Mouse (Mus musculus) stomach, embryonic 14.5 days (tissue): ENCODE results near the gene Dhps. TPM values are rescaled to one million over a fixed set of nuclear protein-coding genes. Genes with fewer than 3 reads are reported as not detected.
"Not testable (repeated sequence)": the region's sequence is repeated elsewhere in the genome, so short reads cannot be mapped to it uniquely, and the experiment has no call there.

Experiments
- ATAC-seq: fragments of 200-750 bp; cut with Nextera tagmentation; 2 replicates; pipeline ENCODE4 v1.8.0; 2017; ENCODE audit warnings: low read depth, moderate TSS enrichment; ENCODE audit not compliant: insufficient number of reproducible peaks, insufficient read depth, low FRiP score
- H3K27ac ChIP-seq: fragments of 300-500 bp; sonication (generic); 2 replicates; pipeline ENCODE4 v1.5.1; 2014; ENCODE audit warnings: mild to moderate bottlenecking, low read length, moderate library complexity, mixed read lengths
- H3K27me3 ChIP-seq: fragments of 300-500 bp; sonication (generic); 2 replicates; pipeline ENCODE4 v1.6.1; 2014; ENCODE audit warnings: low read length, control low read depth, mixed read lengths; ENCODE audit not compliant: control insufficient read depth, insufficient read depth
- H3K36me3 ChIP-seq: fragments of 300-500 bp; sonication (generic); 2 replicates; pipeline ENCODE4 v1.6.1; 2014; ENCODE audit warnings: mild to moderate bottlenecking, control low read depth, low read length, moderate library complexity, mixed read lengths; ENCODE audit not compliant: control insufficient read depth, insufficient read depth
- H3K4me1 ChIP-seq: fragments of 300-500 bp; sonication (generic); 2 replicates; pipeline ENCODE4 v1.6.1; 2014; ENCODE audit warnings: low read length, control low read depth, mixed read lengths; ENCODE audit not compliant: control insufficient read depth, insufficient read depth
- H3K4me2 ChIP-seq: fragments of 300-500 bp; sonication (generic); replicated peaks from 2 replicates; pipeline ENCODE4 v1.6.1; 2014; ENCODE audit warnings: low read depth, low read length, control low read depth
- H3K4me3 ChIP-seq: fragments of 300-500 bp; sonication (generic); 2 replicates; pipeline ENCODE4 v1.5.1; 2014; ENCODE audit warnings: low read depth, low read length, control low read depth
- H3K9ac ChIP-seq: fragments of 300-500 bp; sonication (generic); replicated peaks from 2 replicates; pipeline ENCODE4 v1.6.1; 2014; ENCODE audit warnings: low read depth, mild to moderate bottlenecking, control low read depth, low read length, moderate library complexity, mixed read lengths
- H3K9me3 ChIP-seq: fragments of 300-500 bp; sonication (generic); 2 replicates; pipeline ENCODE4 v1.6.1; 2016; ENCODE audit warnings: low read depth, low read length, control low read depth; ENCODE audit not compliant: control insufficient read depth
- WGBS: fragments of 180-500 bp; shearing (Covaris S2); extraction: QIAGEN DNeasy Blood & Tissue Kit; methylation state at CpG from one replicate; pipeline ENCODE4 v1.1.7; 2014; 5-methylcytosine and 5-hydroxymethylcytosine counted together
- polyA plus RNA-seq: library from polyadenylated mRNA; unstranded; fragments of >200 nt; fragmentation: Nextera tagmentation; extraction: Ambion mirVana; gene quantifications from 2 replicates; pipeline ENCODE4 v1.2.1, GENCODE M21; 2014

Gene Dhps
- polyA plus RNA-seq, 1 experiment from 2014 or later = 53.9 TPM

DNA sequence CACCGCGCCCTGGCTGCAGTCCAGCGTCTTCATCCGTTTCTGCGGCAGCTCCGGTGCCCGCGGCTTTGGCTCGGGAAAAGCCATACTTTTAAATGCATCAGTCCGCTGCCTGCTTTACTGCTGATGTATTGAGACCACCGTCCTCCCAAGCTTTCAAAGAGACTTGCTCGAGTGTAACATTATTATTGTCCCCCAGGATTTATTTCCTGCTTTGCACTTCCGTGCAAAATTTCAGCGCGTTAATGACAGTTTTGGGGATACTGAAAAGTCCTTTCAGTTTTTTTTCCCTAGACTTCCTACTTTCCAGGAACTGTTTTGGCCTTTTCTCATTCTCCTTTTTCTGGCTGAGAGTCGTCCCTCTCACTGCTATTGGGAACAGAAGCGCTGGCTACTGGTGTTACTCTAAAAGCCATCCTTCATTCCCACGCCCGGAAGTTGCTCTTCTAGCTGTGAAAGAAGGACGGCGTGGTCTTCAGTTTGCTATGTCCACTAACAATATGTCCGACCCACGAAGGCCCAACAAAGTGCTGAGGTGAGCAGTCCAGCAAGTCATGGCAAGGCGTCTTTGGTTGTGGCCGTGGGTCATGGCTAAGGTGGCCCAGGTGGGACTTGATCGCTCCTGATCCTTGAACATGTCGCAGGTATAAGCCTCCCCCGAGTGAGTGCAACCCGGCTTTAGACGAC is 9.1 kb downstream of the Dhps start, which contains the start of gene Wdr83os:
Wdr83os (plus strand) TSS at position 209 of the 684 bp plus-strand sequence.
- H3K36me3 ChIP-seq = peaks cover 24% of the 10 kb centered on the region
- ATAC-seq = 0 out of 2 replicates have a peak, but pooled peaks have one; percentile 2
- H3K9ac ChIP-seq = peak within 1 kb of the TSS; percentile 81
- peak within 1 kb of the TSS; percentile 82 for H3K4me3 ChIP-seq
- H3K4me1 ChIP-seq = peaks cover 15% of the 10 kb centered on the region
- H3K27me3 ChIP-seq = no peaks in the 10 kb centered on the region
- peak within 1 kb of the TSS; percentile 72; the same call in 1 of the 2 replicates for H3K27ac ChIP-seq
- peak within 1 kb of the TSS; percentile 96 for H3K4me2 ChIP-seq
- under 1% methylated on average over 30 of the region's 30 CpGs for WGBS
- H3K9me3 ChIP-seq = no peaks in the 10 kb centered on the region

DNA sequence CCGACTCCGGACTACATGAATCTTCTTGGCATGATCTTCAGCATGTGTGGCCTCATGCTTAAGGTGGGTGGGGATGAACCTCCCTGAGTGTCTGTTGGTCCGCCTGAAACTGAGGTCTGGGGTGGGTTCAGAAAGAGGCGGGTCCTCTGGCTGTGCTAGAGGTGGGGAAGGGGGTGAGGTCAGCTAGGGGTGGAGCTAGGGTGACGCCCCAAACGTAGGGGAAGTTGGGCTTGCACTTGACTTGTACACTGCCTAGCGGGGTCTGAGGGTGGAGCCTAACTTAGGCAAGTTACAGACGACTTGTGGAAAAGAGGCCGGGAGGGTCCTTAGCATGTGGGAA is 9.6 kb downstream of the Dhps start, which contains the start of gene Wdr83:
Wdr83 (minus strand) TSS at position 91 of the 340 bp plus-strand sequence.
- 2% methylated on average over 9 of the region's 9 CpGs for WGBS
- ATAC-seq = peak; percentile 57

DNA sequence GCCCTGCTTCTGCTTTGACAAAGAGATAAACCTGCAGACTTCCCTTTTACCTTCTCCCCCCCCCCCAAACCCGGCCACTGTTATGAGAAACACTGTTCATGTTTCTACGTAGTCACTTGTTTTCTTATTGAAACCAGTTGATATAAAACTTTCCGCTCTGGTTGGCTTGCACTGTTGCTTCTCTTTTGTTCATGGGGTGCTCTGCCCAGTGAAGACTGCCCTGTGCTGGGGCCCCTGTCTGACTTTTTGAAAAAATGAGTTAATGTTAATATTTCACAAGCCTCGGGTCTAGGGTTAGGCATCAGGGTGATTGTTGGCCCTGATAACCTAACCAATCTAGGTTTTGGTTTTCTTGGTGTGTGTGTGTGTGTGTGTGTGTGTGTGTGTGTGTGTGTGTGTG is 10.6 kb downstream of the Dhps start:
- not testable (repeated sequence) for H3K4me3 ChIP-seq, H3K4me2 ChIP-seq
- H3K4me1 ChIP-seq = peaks cover 15% of the 10 kb centered on the region

More for the DNA sequence above, 9.6 kb downstream of the Dhps start, which contains the start of gene Wdr83:
- Histone ChIP-seq H3K36me3 (peaks cover 20% of the 10 kb centered on the region), H3K9me3 (no peaks in the 10 kb centered on the region), H3K4me1 (peaks cover 15% of the 10 kb centered on the region), H3K27me3 (no peaks in the 10 kb centered on the region), H3K9ac (peak within 1 kb of the TSS; percentile 81), H3K27ac (peak within 1 kb of the TSS; percentile 72; the same call in 1 of the 2 replicates), H3K4me2 (peak within 1 kb of the TSS; percentile 96), H3K4me3 (peak within 1 kb of the TSS; percentile 82)

GRCm38 (mm10) chr8:85083108-85083813 is 11.7 kb downstream of the Dhps start, which contains the start of gene Man2b1:
Gene Man2b1 (plus strand): TSS chr8:85083270.
- Histone ChIP-seq H3K27me3 (no peaks in the 10 kb centered on the region), H3K36me3 (peaks cover 21% of the 10 kb centered on the region), H3K9ac (peak within 1 kb of the TSS; percentile 41), H3K4me3 (peak within 1 kb of the TSS; percentile 67), H3K9me3 (no peaks in the 10 kb centered on the region), H3K27ac (peak within 1 kb of the TSS; percentile 27; the same call in 1 of the 2 replicates), H3K4me1 (peaks cover 15% of the 10 kb centered on the region), H3K4me2 (peak within 1 kb of the TSS; percentile 85)
- ATAC-seq = peak; percentile 87
- under 1% methylated on average over 30 of the region's 30 CpGs for WGBS

More for the DNA sequence above, 10.6 kb downstream of the Dhps start:
- ATAC-seq, H3K27me3 ChIP-seq, H3K9ac ChIP-seq, H3K27ac ChIP-seq, H3K9me3 ChIP-seq: not testable (repeated sequence)
- H3K36me3 ChIP-seq = peaks cover 13% of the 10 kb centered on the region
- 85% methylated on average over 4 of the region's 4 CpGs for WGBS

GRCm38 (mm10) chr8:85084633-85085032 is 13.1 kb downstream of the Dhps start:
- WGBS = 85% methylated on average over 8 of the region's 8 CpGs
- ATAC-seq = no peak
- Histone ChIP-seq H3K4me3 (no peak overlapping the region), H3K4me2 (peak overlapping the region; percentile 85; the same call in 1 of the 2 replicates), H3K9me3 (no peaks in the 10 kb centered on the region), H3K36me3 (peaks cover 14% of the 10 kb centered on the region), H3K4me1 (peaks cover 13% of the 10 kb centered on the region), H3K27me3 (no peaks in the 10 kb centered on the region), H3K9ac (no peak overlapping the region), H3K27ac (no peak overlapping the region)

- 80% methylated on average over 3 of the region's 3 CpGs for WGBS
These were observed 14.7 kb downstream of the Dhps start for GRCm38 (mm10) chr8:85086238-85086637.

DNA sequence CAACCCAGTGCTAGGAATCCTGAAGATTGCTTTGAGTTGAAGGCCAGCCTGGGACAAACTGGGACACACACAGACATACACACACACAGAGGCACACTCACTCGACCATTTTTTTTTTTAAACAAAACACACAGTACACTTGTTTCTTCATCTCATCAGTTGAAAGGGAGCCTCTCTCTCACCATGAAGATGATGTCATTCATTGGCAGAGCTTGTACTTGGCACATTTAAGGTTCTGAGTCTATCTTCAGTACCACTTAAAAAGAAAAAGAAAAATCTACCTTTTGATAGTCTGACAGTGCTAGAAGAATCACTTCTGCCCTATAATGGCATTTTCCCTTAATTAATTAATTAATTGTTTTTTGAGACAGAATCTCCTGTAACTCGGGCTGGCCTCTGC is 17.2 kb downstream of the Dhps start:
- H3K4me2 ChIP-seq = no peak overlapping the region
- ATAC-seq = no peak
- no peak overlapping the region for H3K27ac ChIP-seq
- H3K9ac ChIP-seq = no peak overlapping the region
- peaks cover 4% of the 10 kb centered on the region; the same call in 1 of the 2 replicates for H3K4me1 ChIP-seq
- H3K4me3 ChIP-seq = no peak overlapping the region
- peaks cover 15% of the 10 kb centered on the region for H3K36me3 ChIP-seq
- no peaks in the 10 kb centered on the region for H3K9me3 ChIP-seq
- 73% methylated on average over 2 of the region's 2 CpGs for WGBS
- H3K27me3 ChIP-seq = no peaks in the 10 kb centered on the region

More at GRCm38 (mm10) chr8:85086238-85086637, 14.7 kb downstream of the Dhps start:
- no peak for ATAC-seq
- Histone ChIP-seq H3K4me2 (no peak overlapping the region), H3K36me3 (peaks cover 14% of the 10 kb centered on the region), H3K9ac (no peak overlapping the region), H3K27me3 (no peaks in the 10 kb centered on the region), H3K4me3 (no peak overlapping the region), H3K9me3 (no peaks in the 10 kb centered on the region), H3K27ac (no peak overlapping the region), H3K4me1 (peaks cover 10% of the 10 kb centered on the region)

DNA sequence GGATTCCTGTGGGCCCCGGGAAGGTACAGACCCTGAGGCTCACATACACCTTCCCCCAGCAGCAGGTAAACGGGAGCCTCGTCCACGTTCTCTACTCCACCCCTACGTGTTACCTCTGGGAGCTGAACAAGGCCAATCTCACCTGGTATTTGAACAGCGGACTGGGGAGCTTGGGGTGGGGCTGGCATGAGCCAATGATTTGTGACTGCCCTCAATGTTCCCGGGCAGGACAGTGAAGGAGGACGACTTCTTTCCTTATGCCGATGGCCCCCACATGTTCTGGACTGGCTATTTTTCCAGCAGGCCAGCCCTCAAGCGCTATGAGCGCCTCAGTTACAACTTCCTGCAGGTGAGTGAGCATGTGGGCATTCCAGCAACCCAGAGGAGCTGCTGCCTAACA is 19.3 kb downstream of the Dhps start:
- Histone ChIP-seq H3K9me3 (no peaks in the 10 kb centered on the region), H3K27me3 (no peaks in the 10 kb centered on the region), H3K9ac (no peak overlapping the region), H3K4me1 (no peaks in the 10 kb centered on the region), H3K4me2 (no peak overlapping the region), H3K4me3 (no peak overlapping the region), H3K27ac (no peak overlapping the region), H3K36me3 (peaks cover 17% of the 10 kb centered on the region)
- no peak for ATAC-seq
- 85% methylated on average over 11 of the region's 11 CpGs for WGBS
